Mouse (Mus musculus) bone marrow macrophage, adult 2 months (primary cell): Measurements from ENCODE around the gene Aig1.

Experiments
- CTCF ChIP-seq: IDR thresholded peaks from 2 replicates; pipeline ENCODE4 v1.5.1; 2012; ENCODE audit warnings: low read depth, mild to moderate bottlenecking, low read length, moderate library complexity
- POLR2A ChIP-seq: IDR thresholded peaks from 2 replicates; pipeline ENCODE4 v1.6.1; 2012; ENCODE audit warnings: mild to moderate bottlenecking, low read depth, low read length, borderline replicate concordance

- TF ChIP-seq CTCF (no peak), POLR2A (no peak)
Observed at GRCm38 (mm10) chr10:13775411-13775810, 93.4 kb downstream of the Aig1 start.
